Mouse (Mus musculus) inflammation-experienced regulatory T-cells, adult 6 months (primary cell): ENCODE results near the gene Plac8. TPM values are rescaled to one million over a fixed set of nuclear protein-coding genes. Genes with fewer than 3 reads are reported as not detected.

ENCODE experiments used
- ATAC-seq: one replicate; pipeline ENCODE4 v1.8.0; 2017
- polyA plus RNA-seq, 3 experiments: library from polyadenylated mRNA; unstranded; fragments of 100-300 nt; shearing (Covaris generic); gene quantifications; one replicate each; pipeline ENCODE4 v1.2.1; 2017

Gene Plac8
- polyA plus RNA-seq, 3 experiments from 2014 or later, result 5.5 to 17.7 (median 6.8) TPM

- peak; percentile 95 for ATAC-seq
These were observed 45.9 kb downstream of the Plac8 start for GRCm38 (mm10) chr5:100526164-100526563.

- ATAC-seq, result no peak
These were observed 46.4 kb downstream of the Plac8 start for GRCm38 (mm10) chr5:100525620-100526019.

- no peak for ATAC-seq
These were observed 47.1 kb downstream of the Plac8 start for GRCm38 (mm10) chr5:100524921-100525320.

- ATAC-seq, result no peak
These were observed 48.7 kb downstream of the Plac8 start for GRCm38 (mm10) chr5:100523331-100523730.

GRCm38 (mm10) chr5:100520223-100520622, 51.8 kb downstream of the Plac8 start:
- ATAC-seq, result no peak

GRCm38 (mm10) chr5:100519027-100519411, 53.0 kb downstream of the Plac8 start:
- ATAC-seq, result no peak

GRCm38 (mm10) chr5:100518049-100519026, 53.7 kb downstream of the Plac8 start, which contains the start of gene Cops4:
Gene Cops4 (plus strand): TSS chr5:100518309.
- ATAC-seq, result peak; percentile 100

- no peak for ATAC-seq
These were observed 59.5 kb downstream of the Plac8 start for GRCm38 (mm10) chr5:100512576-100512975.

GRCm38 (mm10) chr5:100509247-100509646, 62.8 kb downstream of the Plac8 start:
- peak; percentile 28 for ATAC-seq

Other genes with a start within 250 kb of the Plac8 start
- 100 to 1,000 TPM in 1 of 3 experiments, 10 to 100 TPM in 2; 71.1 to 124 (median 73.2) TPM for gene Sec31a, start 156.0 kb downstream of the Plac8 start, polyA plus RNA-seq
- 10 to 100 TPM in 1 of 3 experiments, 1 to 10 TPM in 2; 8.2 to 10.3 (median 9.2) TPM for gene Lin54, start 71.6 kb downstream of the Plac8 start, polyA plus RNA-seq
- gene Cops4, start 53.9 kb downstream of the Plac8 start, polyA plus RNA-seq, result 100 to 1,000 TPM in 2 of 3 experiments, 10 to 100 TPM in 1; 99.1 to 127 (median 102) TPM
- gene Coq2, start 102.9 kb upstream of the Plac8 start, polyA plus RNA-seq, result 10 to 100 TPM in 2 of 3 experiments, 1 to 10 TPM in 1; 6.8 to 11.9 (median 11.6) TPM
- 1 to 10 TPM in 1 of 3 experiments, under 1 TPM in 2; 0.69 to 1.3 (median 0.91) TPM for gene Hpse, start 147.5 kb upstream of the Plac8 start, polyA plus RNA-seq
- 10 to 100 TPM; 11.7 to 17.9 (median 17.4) TPM for gene Helq, start 226.4 kb upstream of the Plac8 start, polyA plus RNA-seq
- 100 to 1,000 TPM; 152 to 208 (median 162) TPM for gene Mrps18c, start 226.4 kb upstream of the Plac8 start, polyA plus RNA-seq
- 10 to 100 TPM; 16.4 to 30.6 (median 28.2) TPM for gene Abraxas1, start 248.7 kb upstream of the Plac8 start, polyA plus RNA-seq